ENCODE assay signal across 8 mouse cellular contexts in genomic region chr15:83405866-83406265, GRCm38 (mm10). TPM values are rescaled to one million over a fixed set of nuclear protein-coding genes. Genes with fewer than 3 reads are reported as not detected.
A peak's percentile ranks its signal among the peaks of the same experiment; 100 is the strongest.
DNase-seq lines count a peak whose midpoint lies in the region; ATAC-seq and TF ChIP-seq lines count a peak whose summit lies in the region.
"Not testable (repeated sequence)": the region's sequence is repeated elsewhere in the genome, so short reads cannot be mapped to it uniquely, and the experiment has no call there.

No protein-coding gene starts in this region.

- TF ChIP-seq CTCF in E14TG2a.4 (conservative IDR thresholded peaks at IDR 0.05; ENCODE audit: low read length); lung, embryonic 14.5 days (IDR thresholded peaks at IDR 0.05; ENCODE audit: low read depth); stomach, postnatal 0 days (IDR thresholded peaks at IDR 0.05; ENCODE audit: low read depth): not testable (repeated sequence)

- not testable (repeated sequence) for H3K9me3 ChIP-seq in E14TG2a.4 (ENCODE audit: low read length); limb, embryonic 12.5 days; lung, embryonic 14.5 days (ENCODE audit: low read depth, low read length); midbrain, embryonic 12.5 days; stomach, postnatal 0 days (ENCODE audit: control insufficient read depth, low read length)

- peaks cover 46% of the 10 kb centered on the region for H3K4me1 ChIP-seq in E14TG2a.4 (replicated peaks; ENCODE audit: low read depth, low read length)
- not testable (repeated sequence) for H3K4me1 ChIP-seq in limb, embryonic 12.5 days (replicated peaks); lung, embryonic 14.5 days (ENCODE audit: insufficient read depth); midbrain, embryonic 12.5 days; stomach, postnatal 0 days (replicated peaks; ENCODE audit: control insufficient read depth, insufficient read depth)

- WGBS in limb, embryonic 12.5 days = 82% methylated on average over 17 of the region's 40 CpGs
- WGBS in lung, embryonic 14.5 days = 84% methylated on average over 18 of the region's 40 CpGs
- WGBS in midbrain, embryonic 12.5 days = 97% methylated on average over 12 of the region's 40 CpGs
- WGBS in stomach, postnatal 0 days = 74% methylated on average over 14 of the region's 40 CpGs

- DNase-seq in lung, embryonic 14.5 days; stomach, postnatal 0 days (ENCODE audit: low spot score): not testable (repeated sequence)

- not testable (repeated sequence) for TF ChIP-seq EP300 in stomach, postnatal 0 days (optimal IDR thresholded peaks at IDR 0.05)

- not testable (repeated sequence) for H3K27me3 ChIP-seq in E14TG2a.4 (ENCODE audit: insufficient read depth, low read length); limb, embryonic 12.5 days; lung, embryonic 14.5 days (ENCODE audit: insufficient read depth, low read length); midbrain, embryonic 12.5 days; stomach, postnatal 0 days (ENCODE audit: control insufficient read depth, insufficient read depth, low read length)

- peak overlapping the region; percentile 54 for H3K4me3 ChIP-seq in E14TG2a.4 (replicated peaks; ENCODE audit: low read length)
- H3K4me3 ChIP-seq in limb, embryonic 12.5 days (replicated peaks); lung, embryonic 14.5 days (ENCODE audit: low read depth, low read length); midbrain, embryonic 12.5 days; stomach, postnatal 0 days (ENCODE audit: low read depth, low read length): not testable (repeated sequence)

- not testable (repeated sequence) for H3K9ac ChIP-seq in limb, embryonic 12.5 days (replicated peaks); lung, embryonic 14.5 days; midbrain, embryonic 12.5 days (replicated peaks); stomach, postnatal 0 days (ENCODE audit: low read length)

- peak; percentile 69 for ATAC-seq in erythroblast, adult 5-6 weeks (replicated peaks; ENCODE audit: low FRiP score, poor library complexity, severe bottlenecking)
- ATAC-seq in frontal cortex, adult (ENCODE audit: low TSS enrichment) = peak; percentile 36; the same call in 1 of the 2 replicates
- ATAC-seq in inflammation-experienced regulatory T-cells, adult 6 months = peak; percentile 63
- peak; percentile 66; the same call in 1 of the 2 replicates for ATAC-seq in limb, embryonic 12.5 days (ENCODE audit: insufficient number of reproducible peaks, insufficient read depth, low FRiP score, low TSS enrichment, low read depth)
- ATAC-seq in lung, embryonic 14.5 days (ENCODE audit: insufficient read depth) = peak; percentile 79
- peak; percentile 69; the same call in 1 of the 2 replicates for ATAC-seq in midbrain, embryonic 12.5 days (ENCODE audit: low FRiP score, low read depth)
- ATAC-seq in stomach, postnatal 0 days (ENCODE audit: low FRiP score, low TSS enrichment) = peak; percentile 48

- H3K4me2 ChIP-seq in limb, embryonic 12.5 days; lung, embryonic 14.5 days; midbrain, embryonic 12.5 days (replicated peaks); stomach, postnatal 0 days (replicated peaks; ENCODE audit: low read depth): not testable (repeated sequence)

- H3K36me3 ChIP-seq in E14TG2a.4 (ENCODE audit: insufficient read depth, low read length) = peaks cover 26% of the 10 kb centered on the region
- peaks cover 16% of the 10 kb centered on the region; the same call in 1 of the 2 replicates for H3K36me3 ChIP-seq in limb, embryonic 12.5 days
- H3K36me3 ChIP-seq in lung, embryonic 14.5 days (ENCODE audit: insufficient read depth); midbrain, embryonic 12.5 days; stomach, postnatal 0 days (ENCODE audit: control insufficient read depth, insufficient read depth, low read length): not testable (repeated sequence)

- not testable (repeated sequence) for H3K27ac ChIP-seq in limb, embryonic 12.5 days; lung, embryonic 14.5 days (ENCODE audit: low read depth); midbrain, embryonic 12.5 days (replicated peaks); stomach, postnatal 0 days (replicated peaks)

RNA-seq across cellular contexts. Expression of gene Arfgap3, which starts 55.8 kb away (rescaled TPM):
- total RNA-seq in erythroblast, adult 5-6 weeks (2015; ENCODE audit: low replicate concordance) = 44.1 and 50.7 TPM in 2 replicates
- total RNA-seq in erythroblast, adult 5-6 weeks (2017; ENCODE audit: low replicate concordance) = 49.2 and 63.3 TPM in 2 replicates
- polyA plus RNA-seq in inflammation-experienced regulatory T-cells, adult 6 months (2017; shearing (Covaris generic)) = 10 to 100 TPM; 11.7 to 14.1 (median 13.4) TPM
- polyA plus RNA-seq in limb, embryonic 12.5 days (2016; fragmentation: Nextera tagmentation; extraction: Ambion mirVana) = 40.3 and 42.5 TPM in 2 replicates
- polyA plus RNA-seq in lung, embryonic 14.5 days (2014; fragmentation: Nextera tagmentation; extraction: Ambion mirVana) = 37.7 and 41.3 TPM in 2 replicates
- polyA plus RNA-seq in midbrain, embryonic 12.5 days (2016; fragmentation: Nextera tagmentation; extraction: Ambion mirVana) = 38.8 and 40.0 TPM in 2 replicates
- 57.0 and 60.3 TPM in 2 replicates for polyA plus RNA-seq in stomach, postnatal 0 days (2015; fragmentation: Nextera tagmentation; extraction: Ambion mirVana)

RNA-seq across cellular contexts. Expression of gene Pacsin2, which starts 58.5 kb away (rescaled TPM):
- 102 and 137 TPM in 2 replicates for total RNA-seq in erythroblast, adult 5-6 weeks (2015; ENCODE audit: low replicate concordance)
- total RNA-seq in erythroblast, adult 5-6 weeks (2017; ENCODE audit: low replicate concordance) = 285 and 310 TPM in 2 replicates
- polyA plus RNA-seq in inflammation-experienced regulatory T-cells, adult 6 months (2017; shearing (Covaris generic)) = 10 to 100 TPM; 17.1 to 34.5 (median 22.0) TPM
- 45.5 and 50.6 TPM in 2 replicates for polyA plus RNA-seq in limb, embryonic 12.5 days (2016; fragmentation: Nextera tagmentation; extraction: Ambion mirVana)
- polyA plus RNA-seq in lung, embryonic 14.5 days (2014; fragmentation: Nextera tagmentation; extraction: Ambion mirVana) = 62.3 and 63.8 TPM in 2 replicates
- polyA plus RNA-seq in midbrain, embryonic 12.5 days (2016; fragmentation: Nextera tagmentation; extraction: Ambion mirVana) = 43.1 and 43.6 TPM in 2 replicates
- 42.5 and 46.6 TPM in 2 replicates for polyA plus RNA-seq in stomach, postnatal 0 days (2015; fragmentation: Nextera tagmentation; extraction: Ambion mirVana)
